Mouse (Mus musculus): ENCODE results near the gene Lama1.

GRCm38 (mm10) chr17:67869731-67870601 lies 172.9 kb downstream of the Lama1 start:
- TF ChIP-seq CTCF (IDR thresholded peaks at IDR 0.05; ENCODE audit: control insufficient read depth, insufficient read depth, low read length) (peak; percentile 40; the same call in 1 of the 2 replicates), POLR2A (IDR thresholded peaks at IDR 0.05; ENCODE audit: borderline replicate concordance, control insufficient read depth, low read depth, low read length) (no peak)
